Mouse (Mus musculus): ENCODE data around the gene Dusp22. TPM values are rescaled to one million over a fixed set of nuclear protein-coding genes. Genes with fewer than 3 reads are reported as not detected.

The Dusp22 gene
- polyA plus RNA-seq, 1 experiment from 2014 or later, result 9.0 TPM

DNA sequence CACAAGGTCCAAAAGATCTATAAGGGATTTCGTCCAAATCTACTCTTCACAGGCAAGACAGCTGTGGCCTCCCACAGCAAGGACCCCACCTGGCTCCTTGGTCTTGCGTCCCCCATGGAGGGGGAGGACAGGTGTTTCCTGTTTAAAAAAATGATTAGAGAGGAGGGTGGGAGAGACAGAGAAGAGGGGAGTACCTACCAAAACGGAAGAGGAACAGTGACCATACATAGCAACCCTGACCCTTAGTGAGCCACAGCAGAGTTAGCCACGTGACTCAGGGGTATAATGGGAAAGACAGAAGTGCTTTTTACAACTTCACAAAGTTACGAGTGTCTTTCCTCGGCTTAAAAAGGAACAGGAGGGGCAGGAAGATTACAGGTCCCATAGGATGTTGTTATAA, 26.8 kb upstream of the Dusp22 start:
- no peaks in the 10 kb centered on the region for H3K4me1 ChIP-seq (replicated peaks; ENCODE audit: control insufficient read depth, insufficient read depth, low read length)
- no peak overlapping the region for H3K4me3 ChIP-seq (ENCODE audit: low read depth, low read length)
- H3K27me3 ChIP-seq (replicated peaks; ENCODE audit: control insufficient read depth, insufficient read depth, low read length), result no peaks in the 10 kb centered on the region
- 66% methylated on average over 6 of the region's 6 CpGs for WGBS
- H3K9me3 ChIP-seq (ENCODE audit: control insufficient read depth), result no peaks in the 10 kb centered on the region
- H3K27ac ChIP-seq (ENCODE audit: low read depth, low read length), result no peak overlapping the region
- no peaks in the 10 kb centered on the region for H3K36me3 ChIP-seq (ENCODE audit: control insufficient read depth, insufficient read depth)
- H3K4me2 ChIP-seq (replicated peaks; ENCODE audit: low read depth), result no peak overlapping the region
- H3K9ac ChIP-seq (ENCODE audit: low read depth, low read length), result no peak overlapping the region
- TF ChIP-seq CTCF (IDR thresholded peaks at IDR 0.05; ENCODE audit: low read depth), result no peak
- ATAC-seq, result no peak

DNA sequence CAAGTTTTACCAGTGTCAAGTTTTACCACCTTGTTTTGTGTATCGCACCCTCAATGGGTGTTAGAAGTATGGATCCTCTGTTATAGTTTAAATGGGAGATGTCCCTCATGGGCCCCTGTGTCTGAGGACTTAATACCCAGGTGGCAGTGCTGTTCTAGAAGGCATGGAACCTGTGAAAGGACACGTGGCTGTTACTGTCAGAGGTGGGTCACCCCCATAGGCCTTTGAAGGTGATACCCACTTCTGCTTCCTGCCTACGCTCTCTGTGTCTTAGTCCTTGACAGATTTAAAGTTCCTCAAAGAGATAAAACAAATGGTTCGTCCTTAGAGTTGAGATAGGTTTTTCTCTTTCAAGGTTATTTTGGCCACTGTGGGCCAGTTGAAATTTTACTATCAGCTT, 23.3 kb upstream of the Dusp22 start:
- H3K4me2 ChIP-seq (replicated peaks; ENCODE audit: low read depth), result no peak overlapping the region
- ATAC-seq, result no peak
- no peaks in the 10 kb centered on the region for H3K27me3 ChIP-seq (replicated peaks; ENCODE audit: control insufficient read depth, insufficient read depth, low read length)
- no peak overlapping the region for H3K4me3 ChIP-seq (ENCODE audit: low read depth, low read length)
- no peaks in the 10 kb centered on the region for H3K4me1 ChIP-seq (replicated peaks; ENCODE audit: control insufficient read depth, insufficient read depth, low read length)
- WGBS, result 81% methylated on average over 4 of the region's 4 CpGs
- H3K36me3 ChIP-seq (ENCODE audit: control insufficient read depth, insufficient read depth), result no peaks in the 10 kb centered on the region
- TF ChIP-seq CTCF (IDR thresholded peaks at IDR 0.05; ENCODE audit: low read depth), result no peak
- no peaks in the 10 kb centered on the region for H3K9me3 ChIP-seq (ENCODE audit: control insufficient read depth)
- no peak overlapping the region for H3K9ac ChIP-seq (ENCODE audit: low read depth, low read length)
- no peak overlapping the region for H3K27ac ChIP-seq (ENCODE audit: low read depth, low read length)

DNA sequence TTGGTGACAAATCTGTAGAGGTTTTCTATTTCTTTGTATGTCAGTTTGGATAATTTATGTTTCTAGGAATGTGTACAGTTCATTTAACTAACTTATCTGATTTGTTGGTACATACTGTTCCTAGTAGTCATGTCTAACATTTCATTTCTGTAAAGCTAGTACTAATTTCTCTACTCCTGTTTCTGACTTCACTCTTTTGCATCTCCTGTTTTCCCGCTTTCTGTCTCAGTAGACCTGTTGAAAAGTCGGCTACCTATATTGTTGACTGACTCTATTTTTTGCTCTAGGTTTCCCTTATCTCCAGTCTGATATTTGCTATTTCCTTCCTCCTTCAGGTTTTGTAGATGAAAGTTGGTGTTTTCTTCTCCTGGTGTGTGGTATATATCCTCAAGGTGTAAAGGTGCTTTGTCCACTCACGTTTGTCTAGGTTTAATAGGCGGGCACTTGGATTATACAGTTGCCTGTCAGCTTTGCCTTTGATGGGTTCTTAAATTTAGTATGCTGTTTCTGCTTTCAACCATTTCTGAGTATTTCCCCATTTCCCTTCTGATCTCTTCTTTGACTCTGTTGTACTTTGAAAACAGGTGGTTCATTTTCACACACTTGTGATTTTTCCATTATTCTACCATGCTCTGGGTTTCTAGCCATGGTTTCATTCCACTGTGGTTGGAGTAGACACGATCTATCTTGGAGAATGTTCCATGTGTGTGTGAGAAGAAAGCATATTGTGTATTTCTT, 21.3 kb upstream of the Dusp22 start:
- H3K9me3 ChIP-seq (ENCODE audit: control insufficient read depth), result no peaks in the 10 kb centered on the region
- no peak overlapping the region for H3K4me3 ChIP-seq (ENCODE audit: low read depth, low read length)
- no peak for ATAC-seq
- H3K27me3 ChIP-seq (replicated peaks; ENCODE audit: control insufficient read depth, insufficient read depth, low read length), result no peaks in the 10 kb centered on the region
- no peak overlapping the region for H3K27ac ChIP-seq (ENCODE audit: low read depth, low read length)
- TF ChIP-seq CTCF (IDR thresholded peaks at IDR 0.05; ENCODE audit: low read depth), result no peak
- no peaks in the 10 kb centered on the region for H3K4me1 ChIP-seq (replicated peaks; ENCODE audit: control insufficient read depth, insufficient read depth, low read length)
- H3K9ac ChIP-seq (ENCODE audit: low read depth, low read length), result no peak overlapping the region
- 77% methylated on average over 5 of the region's 5 CpGs for WGBS
- no peaks in the 10 kb centered on the region for H3K36me3 ChIP-seq (ENCODE audit: control insufficient read depth, insufficient read depth)
- no peak overlapping the region for H3K4me2 ChIP-seq (replicated peaks; ENCODE audit: low read depth)

DNA sequence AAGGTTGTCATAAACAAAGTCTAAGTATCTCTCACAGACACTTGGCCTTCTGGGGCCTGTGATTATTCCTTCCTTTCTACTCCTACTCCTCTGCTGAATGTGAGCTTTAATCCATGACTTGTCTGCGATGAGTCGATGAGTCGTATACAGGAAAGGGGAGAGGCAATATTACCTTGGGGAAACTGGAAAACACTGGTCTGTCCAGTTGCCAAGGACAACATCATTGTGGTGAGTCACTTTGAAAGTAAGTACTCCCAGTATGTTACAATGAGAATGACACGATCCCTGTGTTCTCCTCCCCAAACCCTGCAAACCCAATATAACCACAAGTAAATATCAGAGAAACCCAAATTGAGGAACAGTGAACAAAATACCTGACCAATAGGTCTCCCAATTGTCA, 17.7 kb upstream of the Dusp22 start:
- no peak overlapping the region for H3K4me3 ChIP-seq (ENCODE audit: low read depth, low read length)
- WGBS, result 56% methylated on average over 4 of the region's 4 CpGs
- no peaks in the 10 kb centered on the region for H3K27me3 ChIP-seq (replicated peaks; ENCODE audit: control insufficient read depth, insufficient read depth, low read length)
- H3K27ac ChIP-seq (ENCODE audit: low read depth, low read length), result no peak overlapping the region
- no peak overlapping the region for H3K4me2 ChIP-seq (replicated peaks; ENCODE audit: low read depth)
- H3K9me3 ChIP-seq (ENCODE audit: control insufficient read depth), result no peaks in the 10 kb centered on the region
- no peak overlapping the region for H3K9ac ChIP-seq (ENCODE audit: low read depth, low read length)
- no peaks in the 10 kb centered on the region for H3K4me1 ChIP-seq (replicated peaks; ENCODE audit: control insufficient read depth, insufficient read depth, low read length)
- no peak for ATAC-seq
- no peaks in the 10 kb centered on the region for H3K36me3 ChIP-seq (ENCODE audit: control insufficient read depth, insufficient read depth)
- TF ChIP-seq CTCF (IDR thresholded peaks at IDR 0.05; ENCODE audit: low read depth), result no peak

DNA sequence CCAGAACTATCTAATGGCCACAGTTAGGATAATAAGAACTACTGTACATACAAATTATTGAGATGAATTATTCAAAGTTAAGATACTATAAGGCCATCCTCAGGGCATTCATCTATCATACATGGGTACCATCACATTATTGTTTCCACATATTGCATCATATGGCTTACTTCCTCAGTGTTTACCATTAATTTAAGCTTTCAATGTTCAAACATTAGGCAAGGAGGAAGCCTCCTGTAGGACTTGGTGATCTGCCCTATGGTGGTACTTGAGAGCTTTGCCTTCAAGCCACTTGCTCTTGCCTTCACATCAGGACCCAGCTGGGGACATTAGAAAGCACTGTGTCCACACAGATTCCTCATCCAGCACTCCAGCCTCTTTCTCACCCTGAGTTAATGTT, 11.3 kb upstream of the Dusp22 start:
- no peaks in the 10 kb centered on the region for H3K36me3 ChIP-seq (ENCODE audit: control insufficient read depth, insufficient read depth)
- no peaks in the 10 kb centered on the region for H3K27me3 ChIP-seq (replicated peaks; ENCODE audit: control insufficient read depth, insufficient read depth, low read length)
- H3K4me3 ChIP-seq (ENCODE audit: low read depth, low read length), result no peak overlapping the region
- no peak overlapping the region for H3K27ac ChIP-seq (ENCODE audit: low read depth, low read length)
- TF ChIP-seq CTCF (IDR thresholded peaks at IDR 0.05; ENCODE audit: low read depth), result no peak
- H3K4me2 ChIP-seq (replicated peaks; ENCODE audit: low read depth), result no peak overlapping the region
- no peaks in the 10 kb centered on the region for H3K4me1 ChIP-seq (replicated peaks; ENCODE audit: control insufficient read depth, insufficient read depth, low read length)
- no peaks in the 10 kb centered on the region for H3K9me3 ChIP-seq (ENCODE audit: control insufficient read depth)
- no peak for ATAC-seq
- no peak overlapping the region for H3K9ac ChIP-seq (ENCODE audit: low read depth, low read length)

DNA sequence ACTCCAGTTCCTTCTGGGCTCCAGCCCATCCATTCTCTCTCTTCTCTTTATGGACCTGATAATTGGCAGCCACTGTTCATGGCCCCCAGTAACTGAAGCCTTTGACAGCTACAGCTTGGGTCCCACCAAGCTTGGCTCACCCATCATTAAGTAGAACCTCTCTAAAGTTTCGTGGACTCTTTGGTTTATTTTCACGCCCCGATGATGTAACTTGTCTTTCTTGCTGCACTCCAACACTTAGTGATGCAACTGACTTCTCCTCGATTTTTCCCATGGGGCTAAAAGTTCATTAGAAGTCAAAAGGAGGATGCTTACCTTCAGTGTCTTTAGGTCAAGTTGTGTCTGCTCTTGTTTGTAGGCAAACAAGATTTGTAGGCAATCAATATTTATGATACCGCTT, 10.6 kb upstream of the Dusp22 start:
- WGBS, result 89% methylated on average over 5 of the region's 5 CpGs
- Histone ChIP-seq H3K27ac (ENCODE audit: low read depth, low read length) (no peak overlapping the region), H3K36me3 (ENCODE audit: control insufficient read depth, insufficient read depth) (no peaks in the 10 kb centered on the region), H3K4me1 (replicated peaks; ENCODE audit: control insufficient read depth, insufficient read depth, low read length) (no peaks in the 10 kb centered on the region), H3K4me3 (ENCODE audit: low read depth, low read length) (no peak overlapping the region), H3K4me2 (replicated peaks; ENCODE audit: low read depth) (no peak overlapping the region), H3K27me3 (replicated peaks; ENCODE audit: control insufficient read depth, insufficient read depth, low read length) (no peaks in the 10 kb centered on the region), H3K9ac (ENCODE audit: low read depth, low read length) (no peak overlapping the region), H3K9me3 (ENCODE audit: control insufficient read depth) (no peaks in the 10 kb centered on the region)
- TF ChIP-seq CTCF (IDR thresholded peaks at IDR 0.05; ENCODE audit: low read depth), result no peak
- ATAC-seq, result no peak

DNA sequence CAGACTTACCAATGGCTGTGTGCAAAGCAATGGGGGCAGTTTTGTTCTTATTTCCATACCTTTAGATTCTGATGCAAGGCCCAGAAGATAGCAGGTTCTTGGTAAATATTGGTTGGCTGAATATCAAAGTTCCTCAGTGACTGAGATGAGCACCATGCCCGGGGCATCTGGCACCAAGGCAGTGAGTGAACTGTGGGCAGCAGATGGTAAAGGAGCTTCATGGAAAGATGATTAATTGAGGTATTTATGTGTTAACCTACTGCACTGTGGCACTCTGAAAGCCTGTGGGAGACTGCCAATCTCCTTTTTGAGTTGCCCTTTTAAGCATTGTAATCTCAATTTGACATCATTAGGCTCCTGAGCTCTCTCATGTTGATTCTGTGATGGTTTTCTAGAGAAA, 9.1 kb upstream of the Dusp22 start:
- ATAC-seq, result no peak
- H3K36me3 ChIP-seq (ENCODE audit: control insufficient read depth, insufficient read depth), result no peaks in the 10 kb centered on the region
- no peak overlapping the region for H3K27ac ChIP-seq (ENCODE audit: low read depth, low read length)
- no peaks in the 10 kb centered on the region for H3K9me3 ChIP-seq (ENCODE audit: control insufficient read depth)
- TF ChIP-seq CTCF (IDR thresholded peaks at IDR 0.05; ENCODE audit: low read depth), result no peak
- H3K4me1 ChIP-seq (replicated peaks; ENCODE audit: control insufficient read depth, insufficient read depth, low read length), result no peaks in the 10 kb centered on the region
- no peak overlapping the region for H3K4me3 ChIP-seq (ENCODE audit: low read depth, low read length)
- H3K27me3 ChIP-seq (replicated peaks; ENCODE audit: control insufficient read depth, insufficient read depth, low read length), result no peaks in the 10 kb centered on the region
- H3K9ac ChIP-seq (ENCODE audit: low read depth, low read length), result no peak overlapping the region
- H3K4me2 ChIP-seq (replicated peaks; ENCODE audit: low read depth), result no peak overlapping the region
- 87% methylated on average over 1 of the region's 1 CpGs for WGBS

All from intestine, postnatal 0 days (tissue).